Mouse (Mus musculus) lung, postnatal 0 days (tissue): ENCODE data around the gene Aurkb.
A peak's percentile ranks its signal among the peaks of the same experiment; 100 is the strongest.

Experiments used
- CTCF ChIP-seq: IDR thresholded peaks from 2 replicates; pipeline ENCODE4 v1.5.1; 2016; ENCODE audit warnings: antibody characterized with exemption, mild to moderate bottlenecking
- EP300 ChIP-seq: IDR thresholded peaks from 2 replicates; pipeline ENCODE4 v1.6.1; 2016; ENCODE audit warnings: antibody characterized with exemption, mild to moderate bottlenecking, control low read depth

DNA sequence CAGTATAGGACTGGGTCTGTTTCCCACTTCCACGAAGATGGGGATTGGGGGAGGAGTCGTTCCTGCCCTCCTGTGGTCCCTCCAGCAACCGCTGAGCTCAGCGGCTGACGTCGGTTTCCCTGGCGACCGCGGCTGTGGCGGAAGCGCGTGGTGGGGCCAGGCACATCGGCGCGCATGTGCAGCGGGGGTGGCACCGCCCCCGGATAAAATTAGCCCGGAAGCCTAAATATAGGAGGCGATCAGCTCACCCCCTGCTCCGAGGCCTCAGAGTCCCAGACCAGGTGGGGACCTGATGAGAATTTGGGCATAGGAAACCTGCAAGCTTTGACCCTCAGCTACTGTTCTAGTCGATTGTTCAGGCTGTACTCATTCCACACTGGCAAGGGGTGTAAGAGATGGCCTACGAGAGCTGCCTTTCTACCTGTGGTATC, 54.5 kb downstream of the Aurkb start:
- peak; percentile 49 for TF ChIP-seq CTCF
- no peak for TF ChIP-seq EP300
